Mouse (Mus musculus): ENCODE measurements around the gene Cacna1s. TPM values are rescaled to one million over a fixed set of nuclear protein-coding genes. Genes with fewer than 3 reads are reported as not detected.

Cacna1s gene
- polyA plus RNA-seq, 1 experiment, result not detected

DNA sequence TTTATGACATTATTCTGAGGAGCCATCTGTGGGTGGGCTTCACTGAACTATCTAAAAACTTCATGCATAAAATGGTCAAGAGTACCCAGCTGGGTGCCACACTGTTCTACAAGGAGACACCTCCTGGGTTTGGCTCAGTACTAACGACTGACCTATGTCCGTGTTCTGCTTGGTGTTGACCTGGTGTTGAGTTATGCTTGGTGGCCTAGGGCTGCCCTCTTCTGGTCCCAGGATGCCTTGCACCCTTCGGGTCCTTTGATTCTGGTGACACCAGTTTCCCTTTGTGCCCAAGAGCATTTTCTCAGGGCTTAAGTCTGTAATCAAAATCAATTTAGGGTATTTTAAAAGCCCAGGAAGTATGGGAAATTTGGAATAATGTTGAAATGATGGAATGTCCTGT lies 23.5 kb downstream of the Cacna1s start:
- no peak overlapping the region for H3K4me3 ChIP-seq (ENCODE audit: insufficient read depth, low read length)
- no peak for TF ChIP-seq POLR2A (IDR thresholded peaks at IDR 0.05; ENCODE audit: borderline replicate concordance, low read depth, low read length)
- TF ChIP-seq CTCF (IDR thresholded peaks at IDR 0.05; ENCODE audit: low read depth, low read length), result peak; percentile 37
- H3K27ac ChIP-seq (ENCODE audit: insufficient read depth, low read depth, low read length), result no peak overlapping the region
- H3K4me1 ChIP-seq (ENCODE audit: control insufficient read depth, insufficient read depth, low read length), result no peaks in the 10 kb centered on the region

DNA sequence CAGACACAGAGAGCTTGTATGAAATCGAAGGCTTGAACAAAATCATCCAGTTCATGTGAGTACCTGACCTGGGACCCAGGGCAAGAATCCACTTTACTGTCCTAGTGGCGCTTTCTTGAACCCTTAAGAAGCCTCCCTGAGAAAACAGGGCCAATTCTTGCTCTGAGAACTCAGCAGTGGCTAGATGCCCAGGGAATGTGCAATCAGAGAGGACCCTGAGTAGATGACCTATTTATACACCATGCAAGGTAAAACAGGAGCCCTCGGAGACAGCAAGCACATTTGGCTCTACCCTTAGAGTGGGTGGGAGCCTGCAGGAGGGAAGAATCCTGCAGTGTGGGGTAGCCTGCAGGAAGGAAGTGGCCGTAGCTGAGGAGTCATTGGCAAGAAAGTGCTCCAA lies 25.1 kb downstream of the Cacna1s start:
- no peak overlapping the region for H3K4me3 ChIP-seq (ENCODE audit: insufficient read depth, low read length)
- H3K4me1 ChIP-seq (ENCODE audit: control insufficient read depth, insufficient read depth, low read length), result no peaks in the 10 kb centered on the region
- TF ChIP-seq CTCF (IDR thresholded peaks at IDR 0.05; ENCODE audit: low read depth, low read length) (no peak), POLR2A (IDR thresholded peaks at IDR 0.05; ENCODE audit: borderline replicate concordance, low read depth, low read length) (no peak)
- H3K27ac ChIP-seq (ENCODE audit: insufficient read depth, low read depth, low read length), result no peak overlapping the region

DNA sequence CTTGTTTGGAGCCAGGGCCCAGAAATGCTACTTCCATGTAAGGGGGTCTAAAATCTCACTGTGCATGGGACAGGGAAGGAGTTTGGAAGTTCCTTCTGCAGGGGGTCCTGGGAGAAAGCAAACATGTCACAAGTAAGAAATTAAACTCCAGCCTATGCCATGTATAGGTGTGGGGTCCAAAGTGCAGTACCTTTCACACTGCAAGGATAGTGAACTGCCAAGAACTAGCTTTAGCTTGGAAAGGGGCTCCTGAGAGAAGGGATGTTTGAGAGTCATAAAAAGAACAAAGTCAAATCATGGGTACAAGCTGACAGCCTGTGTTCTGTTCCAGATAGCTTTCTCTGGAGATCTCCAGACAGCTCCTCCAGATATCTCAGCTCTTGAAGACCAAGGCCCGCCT lies 28.6 kb downstream of the Cacna1s start:
- Histone ChIP-seq H3K27ac (ENCODE audit: insufficient read depth, low read depth, low read length) (no peak overlapping the region), H3K4me1 (ENCODE audit: control insufficient read depth, insufficient read depth, low read length) (no peaks in the 10 kb centered on the region), H3K4me3 (ENCODE audit: insufficient read depth, low read length) (no peak overlapping the region)
- TF ChIP-seq POLR2A (IDR thresholded peaks at IDR 0.05; ENCODE audit: borderline replicate concordance, low read depth, low read length), result no peak
- TF ChIP-seq CTCF (IDR thresholded peaks at IDR 0.05; ENCODE audit: low read depth, low read length), result no peak

DNA sequence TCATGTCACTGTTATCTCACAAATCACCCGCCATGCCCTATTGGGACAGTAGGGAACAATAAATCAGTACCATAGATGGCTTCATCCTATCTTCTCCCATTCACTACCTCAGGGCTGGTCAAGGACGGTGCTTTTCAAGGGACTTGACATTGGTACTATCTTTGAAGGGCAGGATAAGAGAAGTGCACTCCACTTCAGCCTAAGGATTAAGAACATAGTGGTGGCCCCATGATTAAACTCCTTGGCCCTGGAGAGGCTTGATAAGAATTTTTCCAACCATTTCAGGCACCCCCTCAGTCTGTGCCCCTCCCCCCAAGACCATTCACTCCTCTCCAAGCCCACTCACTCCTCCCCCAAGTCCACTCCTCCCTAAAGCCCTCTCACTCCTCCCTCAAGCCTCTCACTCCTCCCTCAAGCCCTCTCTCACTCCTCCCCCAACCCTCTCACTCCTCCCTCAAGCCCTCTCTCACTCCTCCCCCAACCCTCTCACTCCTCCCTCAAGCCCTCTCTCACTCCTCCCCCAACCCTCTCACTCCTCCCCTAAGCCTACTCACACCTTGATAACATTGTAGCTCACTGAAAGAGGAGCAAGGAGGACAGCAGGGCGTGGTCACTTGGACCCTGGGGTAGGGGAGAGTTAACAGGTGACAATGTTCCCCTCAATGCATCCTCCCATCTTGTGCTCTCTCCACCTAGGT lies 33.6 kb downstream of the Cacna1s start:
- TF ChIP-seq CTCF (IDR thresholded peaks at IDR 0.05; ENCODE audit: low read depth, low read length) (no peak), POLR2A (IDR thresholded peaks at IDR 0.05; ENCODE audit: borderline replicate concordance, low read depth, low read length) (no peak)
- Histone ChIP-seq H3K4me1 (ENCODE audit: control insufficient read depth, insufficient read depth, low read length) (no peaks in the 10 kb centered on the region), H3K27ac (ENCODE audit: insufficient read depth, low read depth, low read length) (no peak overlapping the region), H3K4me3 (ENCODE audit: insufficient read depth, low read length) (no peak overlapping the region)

DNA sequence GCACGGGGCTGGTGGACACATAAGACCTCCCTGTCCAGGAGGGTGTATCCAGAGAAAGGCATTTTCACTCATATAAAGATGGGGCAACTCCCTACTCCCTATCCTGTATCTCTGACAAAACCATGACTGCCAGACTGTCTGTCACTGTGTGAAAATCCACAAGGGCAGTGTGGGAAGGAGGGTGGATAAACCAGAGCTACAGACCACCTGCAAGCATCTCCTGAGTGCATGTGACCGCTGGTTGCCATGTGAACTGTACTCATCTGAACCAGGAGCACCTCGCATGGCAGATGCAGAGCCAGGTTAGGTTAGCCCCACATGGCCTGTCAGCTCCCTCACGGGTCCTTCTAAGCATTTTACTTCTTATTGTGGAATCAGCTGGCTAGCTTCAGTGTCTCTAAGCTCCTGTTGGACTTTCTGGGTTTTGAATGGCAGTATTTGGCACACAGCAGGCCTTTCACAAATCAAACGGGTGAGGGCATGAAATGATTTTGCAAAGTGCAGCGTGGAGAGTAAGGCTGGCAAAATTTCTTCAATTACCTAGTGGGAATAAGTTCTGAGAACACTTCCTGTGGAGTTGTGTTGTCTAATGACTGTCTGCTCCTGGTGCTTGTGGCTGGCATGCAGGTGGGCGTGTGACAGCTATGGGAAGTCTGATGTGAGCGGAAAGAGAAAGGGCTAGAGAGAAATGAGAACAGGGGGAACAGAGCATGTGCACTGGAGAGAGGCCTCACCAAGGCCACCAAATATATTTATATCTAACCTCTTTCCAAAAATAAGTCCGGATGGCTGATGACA lies 37.0 kb downstream of the Cacna1s start:
- Histone ChIP-seq H3K27ac (ENCODE audit: insufficient read depth, low read depth, low read length) (no peak overlapping the region), H3K4me1 (ENCODE audit: control insufficient read depth, insufficient read depth, low read length) (no peaks in the 10 kb centered on the region), H3K4me3 (ENCODE audit: insufficient read depth, low read length) (no peak overlapping the region)
- TF ChIP-seq POLR2A (IDR thresholded peaks at IDR 0.05; ENCODE audit: borderline replicate concordance, low read depth, low read length), result no peak
- TF ChIP-seq CTCF (IDR thresholded peaks at IDR 0.05; ENCODE audit: low read depth, low read length), result no peak

DNA sequence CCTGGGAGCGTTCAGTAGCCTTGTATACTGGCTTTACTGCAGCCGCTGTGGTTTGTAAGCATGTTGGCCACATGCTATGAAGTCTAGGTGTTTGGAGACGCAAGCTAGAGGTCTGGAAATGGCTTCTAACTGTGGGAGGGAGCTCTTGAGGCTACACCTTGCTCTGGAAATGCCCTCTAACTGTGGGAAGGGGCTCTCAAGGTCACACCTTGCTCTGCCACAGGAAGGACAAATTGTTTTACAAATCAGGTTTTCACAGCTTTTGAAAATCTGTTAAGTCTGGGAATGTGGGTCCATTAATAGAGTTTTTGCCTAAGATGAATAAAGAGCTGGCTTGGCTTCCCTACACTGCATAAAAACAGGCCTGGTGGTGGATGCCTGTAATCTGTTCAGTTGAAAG lies 41.2 kb downstream of the Cacna1s start:
- TF ChIP-seq CTCF (IDR thresholded peaks at IDR 0.05; ENCODE audit: low read depth, low read length) (no peak), POLR2A (IDR thresholded peaks at IDR 0.05; ENCODE audit: borderline replicate concordance, low read depth, low read length) (no peak)
- no peak overlapping the region for H3K4me3 ChIP-seq (ENCODE audit: insufficient read depth, low read length)
- no peaks in the 10 kb centered on the region for H3K4me1 ChIP-seq (ENCODE audit: control insufficient read depth, insufficient read depth, low read length)
- no peak overlapping the region for H3K27ac ChIP-seq (ENCODE audit: insufficient read depth, low read depth, low read length)

DNA sequence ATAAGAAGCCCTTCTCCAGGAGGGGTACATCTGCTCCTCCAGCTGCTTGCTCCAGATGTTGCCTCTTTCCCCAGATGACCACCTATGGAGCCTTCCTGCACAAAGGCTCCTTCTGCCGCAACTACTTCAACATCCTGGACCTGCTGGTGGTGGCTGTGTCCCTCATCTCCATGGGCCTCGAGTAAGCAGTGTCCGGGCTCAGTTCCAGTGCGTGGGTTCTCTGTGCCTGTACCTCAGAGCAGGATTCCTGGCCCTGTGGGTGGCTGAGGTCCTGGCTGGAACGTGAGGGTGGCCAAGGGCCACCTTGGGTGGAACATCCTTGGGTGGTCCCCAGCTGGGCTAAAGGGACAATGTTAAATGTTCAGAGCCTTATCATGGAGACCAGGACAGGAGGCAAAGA lies 42.3 kb downstream of the Cacna1s start:
- TF ChIP-seq POLR2A (IDR thresholded peaks at IDR 0.05; ENCODE audit: borderline replicate concordance, low read depth, low read length) (no peak), CTCF (IDR thresholded peaks at IDR 0.05; ENCODE audit: low read depth, low read length) (no peak)

DNA sequence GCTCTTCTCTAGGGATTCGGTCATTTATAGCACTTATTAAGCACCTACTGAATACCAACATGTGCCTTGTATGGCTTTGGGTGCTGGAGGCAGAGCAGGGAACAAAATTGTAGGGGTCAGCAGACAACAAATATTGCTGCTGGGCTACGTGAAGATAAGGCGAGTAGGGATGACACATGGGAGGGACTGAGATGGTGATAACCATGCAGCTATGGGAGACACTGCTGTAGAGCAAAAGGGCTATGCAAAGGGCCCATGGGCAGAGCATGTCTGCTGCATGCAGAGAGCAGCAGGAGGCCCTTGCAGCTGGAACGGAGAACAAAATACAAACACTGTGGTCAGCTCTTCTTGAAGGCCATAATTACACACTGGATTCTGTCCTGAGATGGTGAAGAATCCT lies 49.5 kb downstream of the Cacna1s start:
- Histone ChIP-seq H3K4me1 (ENCODE audit: control insufficient read depth, insufficient read depth, low read length) (no peaks in the 10 kb centered on the region), H3K4me3 (ENCODE audit: insufficient read depth, low read length) (no peak overlapping the region), H3K27ac (ENCODE audit: insufficient read depth, low read depth, low read length) (no peak overlapping the region)
- no peak for TF ChIP-seq POLR2A (IDR thresholded peaks at IDR 0.05; ENCODE audit: borderline replicate concordance, low read depth, low read length)
- no peak for TF ChIP-seq CTCF (IDR thresholded peaks at IDR 0.05; ENCODE audit: low read depth, low read length)

More for the DNA sequence above, 42.3 kb downstream of the Cacna1s start:
- Histone ChIP-seq H3K4me3 (ENCODE audit: insufficient read depth, low read length) (no peak overlapping the region), H3K4me1 (ENCODE audit: control insufficient read depth, insufficient read depth, low read length) (no peaks in the 10 kb centered on the region), H3K27ac (ENCODE audit: insufficient read depth, low read depth, low read length) (no peak overlapping the region)

DNA sequence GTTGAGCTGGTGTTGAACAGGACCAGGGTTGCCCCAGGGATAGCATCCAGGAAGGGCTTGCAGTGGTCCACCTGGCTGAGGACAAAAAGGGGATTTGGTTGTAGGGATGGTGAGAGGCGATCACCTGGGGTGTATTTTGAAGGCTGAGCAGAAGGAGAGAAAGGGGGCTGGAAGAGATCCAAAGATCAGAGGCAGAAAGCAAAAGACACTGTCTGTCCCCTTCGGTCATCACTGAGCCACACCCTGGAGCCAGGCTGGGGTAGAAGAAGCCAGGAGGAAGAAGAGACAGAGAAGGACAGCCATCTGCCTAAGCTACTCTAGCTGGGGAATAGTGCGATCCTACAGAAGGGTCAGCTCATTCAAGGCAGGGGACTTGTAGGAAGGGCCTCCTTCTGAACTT lies 50.0 kb downstream of the Cacna1s start:
- Histone ChIP-seq H3K27ac (ENCODE audit: insufficient read depth, low read depth, low read length) (no peak overlapping the region), H3K4me1 (ENCODE audit: control insufficient read depth, insufficient read depth, low read length) (no peaks in the 10 kb centered on the region), H3K4me3 (ENCODE audit: insufficient read depth, low read length) (no peak overlapping the region)
- no peak for TF ChIP-seq POLR2A (IDR thresholded peaks at IDR 0.05; ENCODE audit: borderline replicate concordance, low read depth, low read length)
- TF ChIP-seq CTCF (IDR thresholded peaks at IDR 0.05; ENCODE audit: low read depth, low read length), result no peak

DNA sequence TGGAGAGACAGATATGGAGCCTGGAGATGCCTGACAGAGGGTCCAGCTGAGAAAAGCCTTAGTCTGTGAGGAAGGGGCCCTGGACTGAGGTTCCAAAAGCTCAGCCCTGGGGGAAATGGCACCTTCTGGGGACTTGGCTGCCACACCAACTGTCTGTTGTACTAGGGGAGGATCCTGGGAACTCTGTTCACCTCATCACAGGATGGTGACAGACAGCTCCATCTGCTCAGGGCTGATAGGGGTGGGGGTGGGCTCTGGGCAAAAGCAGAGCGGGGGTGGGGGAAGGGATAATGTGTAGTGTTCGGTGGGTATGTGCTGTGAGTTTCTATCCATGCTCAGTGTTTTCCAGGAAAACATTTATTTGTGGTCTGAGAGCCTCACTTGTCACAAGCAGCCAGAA lies 50.4 kb downstream of the Cacna1s start:
- H3K27ac ChIP-seq (ENCODE audit: insufficient read depth, low read depth, low read length), result no peak overlapping the region
- no peak for TF ChIP-seq POLR2A (IDR thresholded peaks at IDR 0.05; ENCODE audit: borderline replicate concordance, low read depth, low read length)
- TF ChIP-seq CTCF (IDR thresholded peaks at IDR 0.05; ENCODE audit: low read depth, low read length), result no peak

More for the DNA sequence above, 50.4 kb downstream of the Cacna1s start:
- Histone ChIP-seq H3K4me1 (ENCODE audit: control insufficient read depth, insufficient read depth, low read length) (no peaks in the 10 kb centered on the region), H3K4me3 (ENCODE audit: insufficient read depth, low read length) (no peak overlapping the region)
